In genomic region chr17:70034862-70035261, GRCm38 (mm10) we compare ENCODE assay signal across 18 mouse cellular contexts.
DNase-seq lines count a peak whose midpoint lies in the region; ATAC-seq and TF ChIP-seq lines count a peak whose summit lies in the region.
"Had no signal": no experiment of that assay in that cellular context is flagged by ENCODE, and none has a peak within 500 bp of the region (broad histone marks: within the 10 kb centered on the region; RNA-seq: fewer than 3 reads in every experiment).

No protein-coding gene starts in this region.

- no peaks in the 10 kb centered on the region for H3K4me1 ChIP-seq in hindbrain, embryonic 13.5 days (replicated peaks)
- H3K4me1 ChIP-seq in hindbrain, embryonic 10.5 days (replicated peaks), result no peaks in the 10 kb centered on the region
- H3K4me1 ChIP-seq in midbrain, postnatal 0 days (ENCODE audit: insufficient read depth, low read length), result no peaks in the 10 kb centered on the region
- H3K4me1 ChIP-seq in midbrain, embryonic 13.5 days (replicated peaks), result no peaks in the 10 kb centered on the region
- H3K4me1 ChIP-seq: limb, embryonic 13.5 days had no signal

- no peaks in the 10 kb centered on the region for H3K9me3 ChIP-seq in hindbrain, embryonic 13.5 days
- H3K9me3 ChIP-seq in hindbrain, embryonic 10.5 days, result no peaks in the 10 kb centered on the region
- H3K9me3 ChIP-seq in midbrain, postnatal 0 days (ENCODE audit: low read length), result no peaks in the 10 kb centered on the region
- no peaks in the 10 kb centered on the region for H3K9me3 ChIP-seq in midbrain, embryonic 13.5 days
- H3K9me3 ChIP-seq: limb, embryonic 13.5 days had no signal

- H3K36me3 ChIP-seq in hindbrain, embryonic 13.5 days, result no peaks in the 10 kb centered on the region
- no peaks in the 10 kb centered on the region for H3K36me3 ChIP-seq in hindbrain, embryonic 10.5 days
- no peaks in the 10 kb centered on the region for H3K36me3 ChIP-seq in midbrain, postnatal 0 days (ENCODE audit: insufficient read depth, low read length)
- H3K36me3 ChIP-seq in midbrain, embryonic 13.5 days, result no peaks in the 10 kb centered on the region
- H3K36me3 ChIP-seq: limb, embryonic 13.5 days had no signal

- no peak for ATAC-seq in hindbrain, embryonic 13.5 days (ENCODE audit: low FRiP score)
- no peak for ATAC-seq in midbrain, postnatal 0 days (ENCODE audit: low FRiP score)
- ATAC-seq in midbrain, embryonic 13.5 days, result no peak
- ATAC-seq: hindbrain, postnatal 0 days; liver, postnatal 0 days had no signal

- H3K27ac ChIP-seq in hindbrain, embryonic 13.5 days, result 0 out of 2 replicates have a peak overlapping the region, but pooled peaks have one; percentile 19
- H3K27ac ChIP-seq in hindbrain, embryonic 10.5 days, result no peak overlapping the region
- H3K27ac ChIP-seq in midbrain, postnatal 0 days (ENCODE audit: low read depth, low read length), result no peak overlapping the region
- H3K27ac ChIP-seq in midbrain, embryonic 13.5 days, result no peak overlapping the region
- H3K27ac ChIP-seq: hindbrain, postnatal 0 days; limb, embryonic 13.5 days; stomach, postnatal 0 days had no signal

- WGBS in hindbrain, embryonic 13.5 days, result 76% methylated on average over 2 of the region's 2 CpGs
- 83% methylated on average over 2 of the region's 2 CpGs for WGBS in hindbrain, embryonic 10.5 days
- WGBS in midbrain, postnatal 0 days, result 52% methylated on average over 2 of the region's 2 CpGs
- 76% methylated on average over 2 of the region's 2 CpGs for WGBS in midbrain, embryonic 13.5 days

- DNase-seq in hindbrain, embryonic 10.5 days (ENCODE audit: low spot score), result no peak
- DNase-seq in layer of hippocampus, adult 11-12 months (ENCODE audit: low spot score), result peak; percentile 25
- DNase-seq in layer of hippocampus, postnatal 25 days (ENCODE audit: extremely low spot score in 1 of 2, low spot score in 1 of 2), result no peak
- peak; percentile 17 for DNase-seq in midbrain, postnatal 0 days (ENCODE audit: low spot score)
- DNase-seq in layer of hippocampus, adult 9-10 months (ENCODE audit: low spot score), result peak; percentile 56
- no peak for DNase-seq in heart, postnatal 36 days
- DNase-seq: cerebellum, adult 9-11 months; embryo, embryonic 11 days; gastrocnemius, postnatal 25 days; heart, postnatal 14 days; liver, postnatal 0 days; right cerebral cortex, postnatal 14 days; thymus, postnatal 36 days had no signal

- no peaks in the 10 kb centered on the region for H3K27me3 ChIP-seq in hindbrain, embryonic 13.5 days
- H3K27me3 ChIP-seq in hindbrain, embryonic 10.5 days (ENCODE audit: insufficient read depth, poor library complexity, severe bottlenecking), result no peaks in the 10 kb centered on the region
- H3K27me3 ChIP-seq in midbrain, postnatal 0 days (ENCODE audit: insufficient read depth, low read length), result no peaks in the 10 kb centered on the region
- no peaks in the 10 kb centered on the region for H3K27me3 ChIP-seq in midbrain, embryonic 13.5 days
- H3K27me3 ChIP-seq: limb, embryonic 13.5 days had no signal

- H3K9ac ChIP-seq in hindbrain, embryonic 13.5 days, result no peak overlapping the region
- no peak overlapping the region for H3K9ac ChIP-seq in midbrain, postnatal 0 days (replicated peaks; ENCODE audit: low read length, poor library complexity, severe bottlenecking)
- no peak overlapping the region for H3K9ac ChIP-seq in midbrain, embryonic 13.5 days (replicated peaks)
- H3K9ac ChIP-seq: limb, embryonic 13.5 days; liver, postnatal 0 days had no signal

- H3K4me2 ChIP-seq in hindbrain, embryonic 13.5 days, result no peak overlapping the region
- no peak overlapping the region for H3K4me2 ChIP-seq in midbrain, postnatal 0 days (ENCODE audit: low read depth, low read length, poor library complexity, severe bottlenecking)
- H3K4me2 ChIP-seq in midbrain, embryonic 13.5 days (replicated peaks), result no peak overlapping the region
- H3K4me2 ChIP-seq: limb, embryonic 13.5 days had no signal

- intact Hi-C loops in heart, postnatal 36 days (cut with DNase I), result no loop called here

- H3K4me3 ChIP-seq in hindbrain, embryonic 13.5 days, result no peak overlapping the region
- H3K4me3 ChIP-seq in hindbrain, embryonic 10.5 days, result no peak overlapping the region
- no peak overlapping the region for H3K4me3 ChIP-seq in midbrain, postnatal 0 days (ENCODE audit: low read depth, low read length)
- no peak overlapping the region for H3K4me3 ChIP-seq in midbrain, embryonic 13.5 days (replicated peaks)
- H3K4me3 ChIP-seq: limb, embryonic 13.5 days had no signal

- TF ChIP-seq CTCF in midbrain, postnatal 0 days (IDR thresholded peaks at IDR 0.05), result no peak

Comparison
In these comparisons a context has a peak if more than half of its experiments do, and no peak if none do; other contexts are left out.
1. DNase-seq: peak in layer of hippocampus, adult 11-12 months (single experiment), midbrain, postnatal 0 days (single experiment) and layer of hippocampus, adult 9-10 months (single experiment); none in hindbrain, embryonic 10.5 days (single experiment), layer of hippocampus, postnatal 25 days (0 of 2) and heart, postnatal 36 days (0 of 2).